Mouse (Mus musculus): ENCODE measurements around the gene Lrmp. TPM values are rescaled to one million over a fixed set of nuclear protein-coding genes. Genes with fewer than 3 reads are reported as not detected.

Gene Lrmp
- polyA plus RNA-seq, 1 experiment: 193 TPM

- no peak overlapping the region for H3K4me3 ChIP-seq (replicated peaks; ENCODE audit: control insufficient read depth, low read depth, low read length)
- H3K27ac ChIP-seq (ENCODE audit: control insufficient read depth, insufficient read depth, low read depth, low read length, poor library complexity): no peak overlapping the region
- TF ChIP-seq POLR2A (IDR thresholded peaks at IDR 0.05; ENCODE audit: borderline replicate concordance, control insufficient read depth, low read depth, low read length): no peak
- TF ChIP-seq CTCF (IDR thresholded peaks at IDR 0.05; ENCODE audit: control insufficient read depth, insufficient read depth, low read length): no peak
- 34% methylated on average over 9 of the region's 9 CpGs for WGBS
- H3K4me1 ChIP-seq (ENCODE audit: control insufficient read depth, insufficient read depth, low read length): peaks cover 2% of the 10 kb centered on the region; the same call in 1 of the 2 replicates
These were observed 39.2 kb upstream of the Lrmp start for GRCm38 (mm10) chr6:145076286-145076685.

GRCm38 (mm10) chr6:145079087-145079759 lies 36.2 kb upstream of the Lrmp start:
- no peak overlapping the region for H3K27ac ChIP-seq (ENCODE audit: control insufficient read depth, insufficient read depth, low read depth, low read length, poor library complexity)
- peaks cover 2% of the 10 kb centered on the region; the same call in 1 of the 2 replicates for H3K4me1 ChIP-seq (ENCODE audit: control insufficient read depth, insufficient read depth, low read length)
- TF ChIP-seq POLR2A (IDR thresholded peaks at IDR 0.05; ENCODE audit: borderline replicate concordance, control insufficient read depth, low read depth, low read length) (no peak), CTCF (IDR thresholded peaks at IDR 0.05; ENCODE audit: control insufficient read depth, insufficient read depth, low read length) (no peak)
- WGBS: 79% methylated on average over 9 of the region's 9 CpGs
- H3K4me3 ChIP-seq (replicated peaks; ENCODE audit: control insufficient read depth, low read depth, low read length): no peak overlapping the region

GRCm38 (mm10) chr6:145081721-145082120 lies 33.7 kb upstream of the Lrmp start:
- Histone ChIP-seq H3K27ac (ENCODE audit: control insufficient read depth, insufficient read depth, low read depth, low read length, poor library complexity) (no peak overlapping the region), H3K4me3 (replicated peaks; ENCODE audit: control insufficient read depth, low read depth, low read length) (no peak overlapping the region), H3K4me1 (ENCODE audit: control insufficient read depth, insufficient read depth, low read length) (peaks cover 2% of the 10 kb centered on the region; the same call in 1 of the 2 replicates)
- WGBS: 71% methylated on average over 4 of the region's 4 CpGs
- no peak for TF ChIP-seq CTCF (IDR thresholded peaks at IDR 0.05; ENCODE audit: control insufficient read depth, insufficient read depth, low read length)

- Histone ChIP-seq H3K4me3 (replicated peaks; ENCODE audit: control insufficient read depth, low read depth, low read length) (no peak overlapping the region), H3K27ac (ENCODE audit: control insufficient read depth, insufficient read depth, low read depth, low read length, poor library complexity) (no peak overlapping the region), H3K4me1 (ENCODE audit: control insufficient read depth, insufficient read depth, low read length) (no peaks in the 10 kb centered on the region)
- 86% methylated on average over 8 of the region's 8 CpGs for WGBS
- TF ChIP-seq POLR2A (IDR thresholded peaks at IDR 0.05; ENCODE audit: borderline replicate concordance, control insufficient read depth, low read depth, low read length) (no peak), CTCF (IDR thresholded peaks at IDR 0.05; ENCODE audit: control insufficient read depth, insufficient read depth, low read length) (no peak)
These were observed 30.9 kb upstream of the Lrmp start for GRCm38 (mm10) chr6:145084343-145085117.

GRCm38 (mm10) chr6:145088451-145089113 lies 26.9 kb upstream of the Lrmp start:
- Histone ChIP-seq H3K4me3 (replicated peaks; ENCODE audit: control insufficient read depth, low read depth, low read length) (no peak overlapping the region), H3K27ac (ENCODE audit: control insufficient read depth, insufficient read depth, low read depth, low read length, poor library complexity) (no peak overlapping the region), H3K4me1 (ENCODE audit: control insufficient read depth, insufficient read depth, low read length) (no peaks in the 10 kb centered on the region; the same call in 1 of the 2 replicates)
- WGBS: 40% methylated on average over 4 of the region's 4 CpGs
- TF ChIP-seq POLR2A (IDR thresholded peaks at IDR 0.05; ENCODE audit: borderline replicate concordance, control insufficient read depth, low read depth, low read length) (no peak), CTCF (IDR thresholded peaks at IDR 0.05; ENCODE audit: control insufficient read depth, insufficient read depth, low read length) (no peak)

GRCm38 (mm10) chr6:145089373-145089772 lies 26.1 kb upstream of the Lrmp start:
- H3K4me3 ChIP-seq (replicated peaks; ENCODE audit: control insufficient read depth, low read depth, low read length): no peak overlapping the region
- TF ChIP-seq POLR2A (IDR thresholded peaks at IDR 0.05; ENCODE audit: borderline replicate concordance, control insufficient read depth, low read depth, low read length) (no peak), CTCF (IDR thresholded peaks at IDR 0.05; ENCODE audit: control insufficient read depth, insufficient read depth, low read length) (no peak)
- H3K27ac ChIP-seq (ENCODE audit: control insufficient read depth, insufficient read depth, low read depth, low read length, poor library complexity): peak overlapping the region; percentile 12; the same call in 1 of the 2 replicates
- H3K4me1 ChIP-seq (ENCODE audit: control insufficient read depth, insufficient read depth, low read length): no peaks in the 10 kb centered on the region; the same call in 1 of the 2 replicates
- 34% methylated on average over 4 of the region's 4 CpGs for WGBS

GRCm38 (mm10) chr6:145090201-145090863 lies 25.1 kb upstream of the Lrmp start:
- H3K4me3 ChIP-seq (replicated peaks; ENCODE audit: control insufficient read depth, low read depth, low read length): no peak overlapping the region
- TF ChIP-seq POLR2A (IDR thresholded peaks at IDR 0.05; ENCODE audit: borderline replicate concordance, control insufficient read depth, low read depth, low read length) (no peak), CTCF (IDR thresholded peaks at IDR 0.05; ENCODE audit: control insufficient read depth, insufficient read depth, low read length) (no peak)
- WGBS: 13% methylated on average over 6 of the region's 6 CpGs
- H3K4me1 ChIP-seq (ENCODE audit: control insufficient read depth, insufficient read depth, low read length): no peaks in the 10 kb centered on the region; the same call in 1 of the 2 replicates
- H3K27ac ChIP-seq (ENCODE audit: control insufficient read depth, insufficient read depth, low read depth, low read length, poor library complexity): peak overlapping the region; percentile 71

All from bone marrow, adult 2 months (tissue).